Mouse (Mus musculus) lung, embryonic 16.5 days (tissue): ENCODE measurements around the gene Cyb561d1. TPM values are rescaled to one million over a fixed set of nuclear protein-coding genes. Genes with fewer than 3 reads are reported as not detected.
A peak's percentile ranks its signal among the peaks of the same experiment; 100 is the strongest.
"Not testable (repeated sequence)": the region's sequence is repeated elsewhere in the genome, so short reads cannot be mapped to it uniquely, and the experiment has no call there.

ENCODE experiments used
- ATAC-seq: fragments of 200-750 bp; cut with Nextera tagmentation; 2 replicates; pipeline ENCODE4 v1.8.0; 2017; ENCODE audit warnings: low read depth, mild to moderate bottlenecking, moderate library complexity
- H3K27ac ChIP-seq: fragments of 300-500 bp; sonication (generic); 2 replicates; pipeline ENCODE4 v1.5.1; 2014; ENCODE audit warnings: mild to moderate bottlenecking, control low read depth, low read length
- H3K27me3 ChIP-seq: fragments of 300-500 bp; sonication (generic); 2 replicates; pipeline ENCODE4 v1.6.1; 2014; ENCODE audit warnings: low read depth, low read length, mixed read lengths; ENCODE audit not compliant: control insufficient read depth, insufficient read depth
- H3K36me3 ChIP-seq: fragments of 300-500 bp; sonication (generic); 2 replicates; pipeline ENCODE4 v1.6.1; 2014; ENCODE audit warnings: low read length; ENCODE audit not compliant: control insufficient read depth, insufficient read depth
- H3K4me1 ChIP-seq: fragments of 300-500 bp; sonication (generic); replicated peaks from 2 replicates; pipeline ENCODE4 v1.6.1; 2014; ENCODE audit warnings: low read length, mixed read lengths; ENCODE audit not compliant: control insufficient read depth, insufficient read depth
- H3K4me2 ChIP-seq: fragments of 300-500 bp; sonication (generic); 2 replicates; pipeline ENCODE4 v1.6.1; 2014; ENCODE audit warnings: low read depth, low read length, control low read depth
- H3K4me3 ChIP-seq: fragments of 300-500 bp; sonication (generic); 2 replicates; pipeline ENCODE4 v1.5.1; 2014; ENCODE audit warnings: mild to moderate bottlenecking, low read length, control low read depth
- H3K9ac ChIP-seq: fragments of 300-500 bp; sonication (generic); 2 replicates; pipeline ENCODE4 v1.6.1; 2014; ENCODE audit warnings: low read length, control low read depth
- H3K9me3 ChIP-seq: fragments of 300-500 bp; sonication (generic); 2 replicates; pipeline ENCODE4 v1.6.1; 2016; ENCODE audit warnings: low read length; ENCODE audit not compliant: control insufficient read depth
- WGBS: fragments of 180-500 bp; shearing (Covaris S2); extraction: QIAGEN DNeasy Blood & Tissue Kit; methylation state at CpG from one replicate; pipeline ENCODE4 v1.1.7; 2014; 5-methylcytosine and 5-hydroxymethylcytosine counted together
- polyA plus RNA-seq: library from polyadenylated mRNA; unstranded; fragments of >200 nt; fragmentation: Nextera tagmentation; extraction: Ambion mirVana; gene quantifications from 2 replicates; pipeline ENCODE4 v1.2.1, GENCODE M21; 2015

Cyb561d1 gene
- polyA plus RNA-seq: 3.1 and 3.4 TPM in 2 replicates

DNA sequence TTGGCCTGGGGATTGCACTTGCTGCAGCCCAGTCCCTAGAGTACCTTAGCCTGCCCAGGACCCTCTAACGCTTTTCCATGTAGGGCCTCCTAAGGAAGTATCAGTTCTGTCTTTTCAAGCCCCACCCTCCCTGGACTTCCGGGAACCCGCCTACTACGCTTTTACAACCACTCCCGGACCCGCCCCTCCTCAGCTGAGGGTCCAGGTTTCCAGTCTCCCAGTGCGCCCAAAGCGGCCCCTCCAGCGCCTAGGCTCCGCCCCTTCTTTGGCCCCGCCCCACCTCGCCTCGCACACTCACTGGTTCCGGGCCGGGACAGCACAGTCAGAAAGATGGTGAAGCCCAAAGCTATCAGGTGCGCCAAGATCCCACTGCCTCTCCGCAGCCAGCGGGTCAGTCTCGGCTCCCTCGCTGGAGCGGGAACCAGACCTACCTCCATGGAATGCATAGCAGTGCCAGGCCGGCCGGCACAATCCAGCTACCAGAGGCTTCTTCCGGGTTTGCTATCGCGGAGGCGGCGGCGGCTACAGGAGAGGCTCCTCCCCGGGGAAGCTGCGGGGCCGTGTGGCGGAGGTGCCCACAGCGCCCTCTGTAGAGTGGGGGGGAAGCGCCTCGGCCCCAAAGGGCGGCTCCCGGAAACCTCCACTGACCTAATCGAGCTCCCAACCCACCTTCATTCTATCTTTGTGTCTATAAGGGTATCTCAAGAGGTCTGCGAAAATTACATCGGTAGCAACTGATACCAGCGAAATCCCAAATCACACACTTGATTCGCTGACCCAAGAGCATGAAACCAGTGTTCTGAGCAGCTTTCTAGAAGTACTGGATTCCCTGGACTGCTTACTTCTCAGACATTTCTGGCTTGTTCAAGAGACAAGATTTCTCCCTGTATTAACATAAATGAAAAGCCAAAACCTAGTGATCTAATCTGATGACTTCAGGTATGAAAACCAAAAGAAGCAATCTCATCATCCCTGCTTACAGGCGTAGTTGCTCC, at the start of gene Cyb561d1:
TSS of gene Cyb561d1 (minus strand) at position 884 of the 995 bp plus-strand sequence.
- H3K9ac ChIP-seq: peak within 1 kb of the TSS; percentile 69
- peaks cover 25% of the 10 kb centered on the region for H3K4me1 ChIP-seq
- peak; percentile 95 for ATAC-seq
- peak within 1 kb of the TSS; percentile 68 for H3K4me3 ChIP-seq
- WGBS: 2% methylated on average over 44 of the region's 44 CpGs
- H3K4me2 ChIP-seq: peak within 1 kb of the TSS; percentile 62
- H3K27me3 ChIP-seq: no peaks in the 10 kb centered on the region
- H3K27ac ChIP-seq: peak within 1 kb of the TSS; percentile 87
- H3K36me3 ChIP-seq: peaks cover 2% of the 10 kb centered on the region
- H3K9me3 ChIP-seq: no peaks in the 10 kb centered on the region

- Histone ChIP-seq H3K27me3 (no peaks in the 10 kb centered on the region), H3K4me2 (no peak overlapping the region), H3K36me3 (no peaks in the 10 kb centered on the region), H3K4me1 (no peaks in the 10 kb centered on the region), H3K9ac (no peak overlapping the region), H3K9me3 (no peaks in the 10 kb centered on the region), H3K4me3 (no peak overlapping the region), H3K27ac (no peak overlapping the region)
- no peak for ATAC-seq
- 83% methylated on average over 2 of the region's 2 CpGs for WGBS
Measured at GRCm38 (mm10) chr3:108246857-108247256, 45.8 kb upstream of the Cyb561d1 start.

- ATAC-seq: no peak
- Histone ChIP-seq H3K9me3 (no peaks in the 10 kb centered on the region), H3K27me3 (no peaks in the 10 kb centered on the region), H3K36me3 (no peaks in the 10 kb centered on the region), H3K27ac (no peak overlapping the region), H3K4me1 (no peaks in the 10 kb centered on the region), H3K4me3 (no peak overlapping the region), H3K9ac (no peak overlapping the region), H3K4me2 (no peak overlapping the region)
- 84% methylated on average over 3 of the region's 3 CpGs for WGBS
Measured at GRCm38 (mm10) chr3:108241243-108241839, 40.3 kb upstream of the Cyb561d1 start.

GRCm38 (mm10) chr3:108237474-108238102, 36.6 kb upstream of the Cyb561d1 start:
- H3K27me3 ChIP-seq, ATAC-seq, H3K4me3 ChIP-seq, H3K4me1 ChIP-seq, H3K27ac ChIP-seq, H3K4me2 ChIP-seq, H3K9me3 ChIP-seq, H3K36me3 ChIP-seq, H3K9ac ChIP-seq: not testable (repeated sequence)
- WGBS: 77% methylated on average over 4 of the region's 4 CpGs

DNA sequence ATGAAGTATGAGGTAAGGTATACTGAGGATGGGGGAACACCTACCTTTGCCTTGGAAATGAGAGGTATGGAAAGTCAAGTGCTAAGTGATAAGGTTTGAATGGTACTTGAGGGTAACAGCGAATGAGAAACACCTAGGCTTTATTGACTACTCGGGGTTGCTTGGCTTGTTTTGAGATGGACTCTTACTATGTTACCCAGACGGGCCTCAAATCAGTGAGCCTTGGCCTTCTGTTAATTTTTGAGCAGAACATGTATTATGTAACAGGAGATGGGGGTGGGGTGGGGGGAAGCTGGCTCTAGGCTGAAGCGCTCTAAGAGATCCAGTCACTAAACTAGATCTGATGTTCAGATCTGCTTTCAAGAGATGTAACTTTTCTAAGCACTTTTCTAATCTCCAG, 30.6 kb upstream of the Cyb561d1 start:
- Histone ChIP-seq H3K27me3 (peaks cover 10% of the 10 kb centered on the region), H3K9me3 (no peaks in the 10 kb centered on the region), H3K4me2 (no peak overlapping the region), H3K4me3 (no peak overlapping the region), H3K4me1 (no peaks in the 10 kb centered on the region), H3K27ac (no peak overlapping the region), H3K9ac (no peak overlapping the region), H3K36me3 (no peaks in the 10 kb centered on the region)
- 56% methylated on average over 4 of the region's 4 CpGs for WGBS
- ATAC-seq: no peak

DNA sequence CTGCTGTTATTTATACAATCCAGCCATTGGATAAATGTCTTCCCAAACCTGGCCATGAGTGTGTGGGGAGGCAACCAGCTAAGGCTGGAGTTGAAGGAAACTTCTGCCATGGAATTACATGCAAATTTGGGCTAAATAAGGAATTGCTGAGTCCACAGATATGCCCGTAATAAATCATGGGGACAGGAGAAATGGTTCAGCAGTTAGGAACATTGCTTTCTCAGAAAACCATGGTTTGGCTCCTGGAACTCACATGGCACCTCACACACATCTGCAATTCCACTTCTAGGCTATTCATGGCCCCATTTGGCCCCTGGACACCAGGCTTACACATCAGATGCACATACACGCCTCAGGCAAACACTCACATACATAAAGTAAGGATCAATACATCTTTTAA, 26.5 kb upstream of the Cyb561d1 start:
- H3K36me3 ChIP-seq: no peaks in the 10 kb centered on the region
- H3K9ac ChIP-seq: no peak overlapping the region
- H3K4me2 ChIP-seq: no peak overlapping the region
- H3K9me3 ChIP-seq: no peaks in the 10 kb centered on the region
- H3K27me3 ChIP-seq: peaks cover 33% of the 10 kb centered on the region
- ATAC-seq: no peak
- H3K4me3 ChIP-seq: no peak overlapping the region
- WGBS: 79% methylated on average over 2 of the region's 2 CpGs
- H3K4me1 ChIP-seq: peaks cover 4% of the 10 kb centered on the region; the same call in 1 of the 2 replicates
- no peak overlapping the region for H3K27ac ChIP-seq

GRCm38 (mm10) chr3:108226558-108227350, 25.7 kb upstream of the Cyb561d1 start, which contains the start of gene Sypl2:
Sypl2 (minus strand) TSS chr3:108226648.
- H3K4me1 ChIP-seq: peaks cover 4% of the 10 kb centered on the region; the same call in 1 of the 2 replicates
- H3K9me3 ChIP-seq: no peaks in the 10 kb centered on the region
- H3K4me3 ChIP-seq: peak within 1 kb of the TSS; percentile 51
- peak within 1 kb of the TSS; percentile 61 for H3K9ac ChIP-seq
- no peak within 1 kb of the TSS for H3K27ac ChIP-seq
- 5% methylated on average over 41 of the region's 44 CpGs for WGBS
- H3K36me3 ChIP-seq: no peaks in the 10 kb centered on the region
- ATAC-seq: peak; percentile 47; the same call in 1 of the 2 replicates
- peak within 1 kb of the TSS; percentile 69 for H3K4me2 ChIP-seq
- H3K27me3 ChIP-seq: peaks cover 37% of the 10 kb centered on the region

- H3K9ac ChIP-seq: peak overlapping the region; percentile 61
- H3K4me1 ChIP-seq: peaks cover 4% of the 10 kb centered on the region; the same call in 1 of the 2 replicates
- H3K4me3 ChIP-seq: peak overlapping the region; percentile 51
- peak; percentile 49; the same call in 1 of the 2 replicates for ATAC-seq
- H3K4me2 ChIP-seq: peak overlapping the region; percentile 69
- no peaks in the 10 kb centered on the region for H3K36me3 ChIP-seq
- WGBS: 3% methylated on average over 52 of the region's 67 CpGs
- H3K9me3 ChIP-seq: no peaks in the 10 kb centered on the region
- no peak overlapping the region for H3K27ac ChIP-seq
- H3K27me3 ChIP-seq: peaks cover 37% of the 10 kb centered on the region
Measured at GRCm38 (mm10) chr3:108225711-108226557, 24.9 kb upstream of the Cyb561d1 start.
